Mouse (Mus musculus) cerebellum, postnatal 10 days (tissue): ENCODE data around the gene Celf5.

Experiments
- DNase-seq, 2 experiments: peaks; one replicate each; pipeline ENCODE4 v3.0.0; 2021; ENCODE audit warnings: mixed read lengths in 2 of 2

The Celf5 gene

GRCm38 (mm10) chr10:81413310-81414261 lies 68.9 kb downstream of the Celf5 start:
- peak; percentile 88 to 89 for DNase-seq

GRCm38 (mm10) chr10:81412586-81413309 lies 69.8 kb downstream of the Celf5 start:
- no peak for DNase-seq

GRCm38 (mm10) chr10:81411471-81412400 lies 70.8 kb downstream of the Celf5 start:
- DNase-seq: peak; percentile 97

GRCm38 (mm10) chr10:81410981-81411380 lies 71.5 kb downstream of the Celf5 start:
- no peak for DNase-seq

- no peak for DNase-seq
These were observed 72.2 kb downstream of the Celf5 start for GRCm38 (mm10) chr10:81410350-81410749.

- DNase-seq: no peak
These were observed 73.2 kb downstream of the Celf5 start for GRCm38 (mm10) chr10:81409330-81409729.
